Mouse (Mus musculus) intestine, postnatal 0 days (tissue): ENCODE results near the gene Fbxo42. TPM values are rescaled to one million over a fixed set of nuclear protein-coding genes. Genes with fewer than 3 reads are reported as not detected.

ENCODE experiments used
- ATAC-seq: fragments of 200-750 bp; cut with Nextera tagmentation; 2 replicates; pipeline ENCODE4 v1.8.0; 2017; ENCODE audit warnings: mild to moderate bottlenecking, moderate TSS enrichment, moderate library complexity
- H3K27ac ChIP-seq: fragments of 300-500 bp; sonication (generic); 2 replicates; pipeline ENCODE4 v1.5.1; 2014; ENCODE audit warnings: mild to moderate bottlenecking, low read depth, low read length, moderate library complexity
- H3K27me3 ChIP-seq: fragments of 300-500 bp; sonication (generic); replicated peaks from 2 replicates; pipeline ENCODE4 v1.6.1; 2014; ENCODE audit warnings: low read length, mixed read lengths; ENCODE audit not compliant: control insufficient read depth, insufficient read depth
- H3K36me3 ChIP-seq: fragments of 300-500 bp; sonication (generic); 2 replicates; pipeline ENCODE4 v1.6.1; 2014; ENCODE audit warnings: mild to moderate bottlenecking, moderate library complexity; ENCODE audit not compliant: control insufficient read depth, insufficient read depth
- H3K4me1 ChIP-seq: fragments of 300-500 bp; sonication (generic); replicated peaks from 2 replicates; pipeline ENCODE4 v1.6.1; 2014; ENCODE audit warnings: antibody characterized with exemption, low read length, mixed read lengths; ENCODE audit not compliant: control insufficient read depth, insufficient read depth
- H3K4me2 ChIP-seq: fragments of 300-500 bp; sonication (generic); replicated peaks from 2 replicates; pipeline ENCODE4 v1.6.1; 2014; ENCODE audit warnings: low read depth, mild to moderate bottlenecking, moderate library complexity
- H3K4me3 ChIP-seq: fragments of 300-500 bp; sonication (generic); 2 replicates; pipeline ENCODE4 v1.5.1; 2014; ENCODE audit warnings: low read depth, low read length
- H3K9ac ChIP-seq: fragments of 300-500 bp; sonication (generic); 2 replicates; pipeline ENCODE4 v1.6.1; 2014; ENCODE audit warnings: mild to moderate bottlenecking, low read depth, low read length
- H3K9me3 ChIP-seq: fragments of 300-500 bp; sonication (generic); 2 replicates; pipeline ENCODE4 v1.6.1; 2016; ENCODE audit warnings: mixed run types; ENCODE audit not compliant: control insufficient read depth
- CTCF ChIP-seq: sonication (generic); IDR thresholded peaks from 2 replicates; pipeline ENCODE4 v1.5.1; 2016; ENCODE audit warnings: low read depth, mild to moderate bottlenecking, control low read depth, antibody characterized with exemption, moderate library complexity
- WGBS: fragments of 180-500 bp; shearing (Covaris S2); extraction: QIAGEN DNeasy Blood & Tissue Kit; methylation state at CpG from one replicate; pipeline ENCODE4 v1.1.7; 2014; 5-methylcytosine and 5-hydroxymethylcytosine counted together
- polyA plus RNA-seq: library from polyadenylated mRNA; unstranded; fragments of >200 nt; fragmentation: Nextera tagmentation; extraction: Ambion mirVana; gene quantifications from 2 replicates; pipeline ENCODE4 v1.2.1, GENCODE M21; 2015

Gene Fbxo42
- polyA plus RNA-seq, 1 experiment from 2014 or later: 11.6 TPM

DNA sequence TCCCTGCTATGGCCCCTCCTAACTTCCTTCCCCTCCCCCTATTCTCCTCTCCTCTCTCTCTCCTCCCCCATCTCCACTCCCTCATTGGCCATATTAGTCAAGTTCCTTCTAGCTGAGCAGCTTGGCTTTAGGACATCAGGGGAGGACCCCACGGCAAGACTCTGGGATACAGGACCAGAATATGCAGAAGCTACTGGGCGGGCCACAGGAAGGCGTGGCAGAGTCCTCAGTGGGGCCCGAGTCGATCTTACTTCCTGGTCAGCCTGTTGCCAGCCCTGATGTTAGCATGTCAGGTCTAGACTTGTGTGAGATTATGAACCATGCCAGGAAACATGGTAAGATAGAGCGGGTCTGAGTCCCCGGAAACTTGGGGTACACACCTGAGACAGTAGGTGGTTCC, 81.0 kb downstream of the Fbxo42 start:
- H3K9me3 ChIP-seq: no peaks in the 10 kb centered on the region
- TF ChIP-seq CTCF: no peak
- no peaks in the 10 kb centered on the region for H3K27me3 ChIP-seq
- peak; percentile 47; the same call in 1 of the 2 replicates for ATAC-seq
- H3K4me3 ChIP-seq: no peak overlapping the region
- WGBS: 53% methylated on average over 7 of the region's 7 CpGs
- H3K9ac ChIP-seq: no peak overlapping the region
- no peak overlapping the region for H3K27ac ChIP-seq
- no peaks in the 10 kb centered on the region for H3K36me3 ChIP-seq
- peaks cover 5% of the 10 kb centered on the region; the same call in 1 of the 2 replicates for H3K4me1 ChIP-seq
- no peak overlapping the region for H3K4me2 ChIP-seq

- H3K27me3 ChIP-seq: no peaks in the 10 kb centered on the region
- 87% methylated on average over 4 of the region's 4 CpGs for WGBS
- H3K9me3 ChIP-seq: no peaks in the 10 kb centered on the region
- no peak overlapping the region for H3K27ac ChIP-seq
- no peak overlapping the region for H3K9ac ChIP-seq
- no peak overlapping the region for H3K4me3 ChIP-seq
- no peak for ATAC-seq
- no peak for TF ChIP-seq CTCF
- H3K4me2 ChIP-seq: no peak overlapping the region
- peaks cover 5% of the 10 kb centered on the region; the same call in 1 of the 2 replicates for H3K4me1 ChIP-seq
- H3K36me3 ChIP-seq: no peaks in the 10 kb centered on the region
Observed at GRCm38 (mm10) chr4:141233196-141233595, 85.5 kb downstream of the Fbxo42 start.

- no peak overlapping the region for H3K27ac ChIP-seq
- no peak overlapping the region for H3K4me2 ChIP-seq
- H3K27me3 ChIP-seq: no peaks in the 10 kb centered on the region
- TF ChIP-seq CTCF: no peak
- WGBS: 77% methylated on average over 6 of the region's 6 CpGs
- ATAC-seq: no peak
- H3K9ac ChIP-seq: no peak overlapping the region
- H3K4me3 ChIP-seq: no peak overlapping the region
- no peaks in the 10 kb centered on the region for H3K9me3 ChIP-seq
- peaks cover 11% of the 10 kb centered on the region; the same call in 1 of the 2 replicates for H3K4me1 ChIP-seq
- no peaks in the 10 kb centered on the region for H3K36me3 ChIP-seq
Observed at GRCm38 (mm10) chr4:141235537-141236111, 87.9 kb downstream of the Fbxo42 start.

- no peak overlapping the region for H3K4me3 ChIP-seq
- peaks cover 11% of the 10 kb centered on the region; the same call in 1 of the 2 replicates for H3K4me1 ChIP-seq
- ATAC-seq: no peak
- WGBS: 75% methylated on average over 3 of the region's 3 CpGs
- no peak for TF ChIP-seq CTCF
- H3K9me3 ChIP-seq: no peaks in the 10 kb centered on the region
- no peaks in the 10 kb centered on the region for H3K36me3 ChIP-seq
- H3K27ac ChIP-seq: no peak overlapping the region
- no peaks in the 10 kb centered on the region for H3K27me3 ChIP-seq
- H3K4me2 ChIP-seq: no peak overlapping the region
- no peak overlapping the region for H3K9ac ChIP-seq
Observed at GRCm38 (mm10) chr4:141236856-141237255, 89.1 kb downstream of the Fbxo42 start.

- Histone ChIP-seq H3K9ac (peak overlapping the region; percentile 26; the same call in 1 of the 2 replicates), H3K27ac (peak overlapping the region; percentile 68; the same call in 1 of the 2 replicates), H3K4me2 (peak overlapping the region; percentile 78), H3K27me3 (no peaks in the 10 kb centered on the region), H3K9me3 (no peaks in the 10 kb centered on the region), H3K4me1 (peaks cover 11% of the 10 kb centered on the region; the same call in 1 of the 2 replicates), H3K4me3 (peak overlapping the region; percentile 37), H3K36me3 (no peaks in the 10 kb centered on the region; the same call in 1 of the 2 replicates)
- WGBS: 8% methylated on average over 20 of the region's 20 CpGs
- peak; percentile 8; the same call in 1 of the 2 replicates for TF ChIP-seq CTCF
- ATAC-seq: no peak
Observed at GRCm38 (mm10) chr4:141238492-141239387, 91.0 kb downstream of the Fbxo42 start.
